Mouse (Mus musculus): ENCODE results near the gene Mgat4d. TPM values are rescaled to one million over a fixed set of nuclear protein-coding genes. Genes with fewer than 3 reads are reported as not detected.

The Mgat4d gene
- total RNA-seq, 1 experiment, result 0.31 TPM

DNA sequence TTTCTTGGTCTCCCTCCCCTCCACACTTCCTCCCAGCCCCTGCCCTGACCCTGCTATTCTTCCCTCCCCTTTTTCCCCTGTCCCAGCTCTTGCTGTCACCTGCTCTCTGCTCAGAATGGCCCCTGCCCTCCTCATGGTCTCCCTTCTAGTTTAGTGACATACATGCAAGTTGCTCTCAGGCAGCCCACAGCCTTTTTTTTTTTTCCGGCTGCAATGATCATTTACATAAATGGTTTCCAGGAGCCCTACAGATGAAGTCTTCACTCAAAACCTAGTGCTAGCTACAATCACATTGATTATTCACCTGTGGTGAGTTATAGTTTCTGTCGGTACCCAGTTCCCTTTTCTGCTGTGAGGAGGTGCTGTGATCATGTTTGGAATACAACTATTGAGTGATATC lies 32.7 kb downstream of the Mgat4d start:
- Histone ChIP-seq H3K4me1 (ENCODE audit: control insufficient read depth in 2 of 2, insufficient read depth in 2 of 2, low read length in 2 of 2, poor library complexity in 1 of 2) (peaks cover 16 to 18% of the 10 kb centered on the region in 2 experiments), H3K4me3 (ENCODE audit: insufficient read depth in 1 of 2, low read depth in 1 of 2, low read length in 2 of 2, poor library complexity in 1 of 2, severe bottlenecking in 1 of 2) (no peak overlapping the region), H3K36me3 (ENCODE audit: control insufficient read depth, insufficient read depth, low read length, poor library complexity, severe bottlenecking) (no peaks in the 10 kb centered on the region), H3K9me3 (ENCODE audit: control insufficient read depth, insufficient read depth, low read depth, low read length) (no peaks in the 10 kb centered on the region), H3K27ac (ENCODE audit: insufficient read depth, low read depth, low read length, poor library complexity, severe bottlenecking) (no peak overlapping the region), H3K9ac (ENCODE audit: insufficient read depth, low read depth, low read length, poor library complexity, severe bottlenecking) (no peak overlapping the region)
- in situ Hi-C loops (cut with MboI; ENCODE audit: low sequenced_read_pairs in 2 of 2, unreplicated experiment in 2 of 2), result no loop called here
- TF ChIP-seq MAFK (IDR thresholded peaks at IDR 0.05; ENCODE audit: insufficient read depth, low read depth, low read length) (no peak), HCFC1 (IDR thresholded peaks at IDR 0.05; ENCODE audit: borderline replicate concordance, insufficient read depth, low read length) (no peak), ZNF384 (IDR thresholded peaks at IDR 0.05; ENCODE audit: low read depth, low read length) (no peak), CHD2 (IDR thresholded peaks at IDR 0.05; ENCODE audit: low read depth, low read length) (no peak), ZC3H11A (IDR thresholded peaks at IDR 0.05; ENCODE audit: borderline replicate concordance, low read depth, low read length) (no peak)
- DNase-seq (ENCODE audit: low read depth, low spot score), result no peak

DNA sequence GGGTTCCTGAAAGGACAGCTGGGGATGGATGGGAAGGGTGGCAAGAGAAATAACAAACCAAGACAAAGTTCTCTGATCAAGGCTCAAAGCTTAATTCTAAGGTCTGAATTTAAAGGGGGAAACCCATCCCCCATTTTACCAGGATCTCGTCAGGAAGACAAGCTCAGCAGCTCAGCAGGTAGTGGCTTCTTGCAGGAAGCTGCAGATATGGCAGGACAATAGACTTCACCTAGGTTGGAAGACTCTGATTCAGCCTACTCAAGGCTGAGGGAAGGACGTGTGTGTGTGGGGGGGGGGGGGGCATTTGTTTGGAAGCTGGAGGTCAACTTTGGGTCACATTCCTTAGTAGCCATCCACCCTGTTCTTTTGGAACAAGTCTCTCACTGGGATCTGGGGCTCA lies 34.6 kb downstream of the Mgat4d start:
- TF ChIP-seq HCFC1 (IDR thresholded peaks at IDR 0.05; ENCODE audit: borderline replicate concordance, insufficient read depth, low read length), result no peak
- no peak for TF ChIP-seq MAFK (IDR thresholded peaks at IDR 0.05; ENCODE audit: insufficient read depth, low read depth, low read length)
- TF ChIP-seq CHD2 (IDR thresholded peaks at IDR 0.05; ENCODE audit: low read depth, low read length), result no peak
- TF ChIP-seq ZC3H11A (IDR thresholded peaks at IDR 0.05; ENCODE audit: borderline replicate concordance, low read depth, low read length), result no peak
- no peak for TF ChIP-seq ZNF384 (IDR thresholded peaks at IDR 0.05; ENCODE audit: low read depth, low read length)
- in situ Hi-C loops (cut with MboI; ENCODE audit: low sequenced_read_pairs in 2 of 2, unreplicated experiment in 2 of 2), result no loop called here

DNA sequence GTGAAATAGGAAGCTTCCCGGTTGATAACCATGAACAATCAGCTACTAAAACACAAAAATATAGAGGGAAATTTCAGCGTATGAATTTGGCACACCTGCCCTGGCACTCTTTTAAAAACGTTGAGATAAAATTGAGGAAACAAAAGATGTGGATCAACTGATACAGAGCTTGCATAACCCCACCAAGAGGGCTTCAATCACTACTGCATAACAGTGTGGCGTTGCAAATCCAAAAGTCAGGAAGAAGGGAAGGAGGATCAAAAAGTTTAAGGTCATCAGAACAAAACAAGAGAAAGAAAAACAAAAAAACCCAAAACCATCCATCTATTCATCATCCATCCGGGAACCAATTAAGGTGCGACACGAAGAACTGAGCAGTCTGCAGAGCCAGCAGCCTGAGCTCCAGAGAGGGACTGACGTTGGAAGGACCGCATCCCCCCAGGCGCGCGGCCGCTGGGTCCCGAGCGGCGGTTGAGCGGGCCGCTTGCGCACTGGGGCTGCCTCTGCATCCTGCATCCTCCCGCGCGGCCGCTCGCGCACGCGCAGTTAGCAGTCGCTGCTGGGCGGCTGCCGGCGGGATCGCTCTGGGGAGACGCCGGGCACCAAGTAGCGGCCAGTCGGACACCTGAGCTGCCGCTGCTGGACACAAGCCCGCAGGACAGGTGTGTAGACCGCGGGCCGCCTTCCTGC lies 41.2 kb downstream of the Mgat4d start, which contains the start of gene Clgn:
Gene Clgn (plus strand): TSS at position 552 of the 690 bp plus-strand sequence.
- H3K4me1 ChIP-seq (ENCODE audit: control insufficient read depth in 2 of 2, insufficient read depth in 2 of 2, low read length in 2 of 2, poor library complexity in 1 of 2), result peaks cover 0 to 5% of the 10 kb centered on the region in 2 experiments; a peak in 3 of 4 replicates
- H3K36me3 ChIP-seq (ENCODE audit: control insufficient read depth, insufficient read depth, low read length, poor library complexity, severe bottlenecking), result no peaks in the 10 kb centered on the region
- peak; percentile 67 for DNase-seq (ENCODE audit: low read depth, low spot score)
- H3K27ac ChIP-seq (ENCODE audit: insufficient read depth, low read depth, low read length, poor library complexity, severe bottlenecking), result no peak within 1 kb of the TSS
- peak within 1 kb of the TSS; percentile 74 for H3K9ac ChIP-seq (ENCODE audit: insufficient read depth, low read depth, low read length, poor library complexity, severe bottlenecking)
- TF ChIP-seq ZC3H11A (IDR thresholded peaks at IDR 0.05; ENCODE audit: borderline replicate concordance, low read depth, low read length) (no peak), CHD2 (IDR thresholded peaks at IDR 0.05; ENCODE audit: low read depth, low read length) (no peak), ZNF384 (IDR thresholded peaks at IDR 0.05; ENCODE audit: low read depth, low read length) (no peak)
- no peaks in the 10 kb centered on the region for H3K9me3 ChIP-seq (ENCODE audit: control insufficient read depth, insufficient read depth, low read depth, low read length)
- in situ Hi-C loops (cut with MboI; ENCODE audit: low sequenced_read_pairs in 2 of 2, unreplicated experiment in 2 of 2), result no loop called here
- H3K4me3 ChIP-seq (ENCODE audit: insufficient read depth in 1 of 2, low read depth in 1 of 2, low read length in 2 of 2, poor library complexity in 1 of 2, severe bottlenecking in 1 of 2), result peak within 1 kb of the TSS; percentile 80 to 94

More for the DNA sequence above, 34.6 kb downstream of the Mgat4d start:
- H3K9me3 ChIP-seq (ENCODE audit: control insufficient read depth, insufficient read depth, low read depth, low read length), result no peaks in the 10 kb centered on the region
- H3K9ac ChIP-seq (ENCODE audit: insufficient read depth, low read depth, low read length, poor library complexity, severe bottlenecking), result no peak overlapping the region
- H3K4me3 ChIP-seq (ENCODE audit: insufficient read depth in 1 of 2, low read depth in 1 of 2, low read length in 2 of 2, poor library complexity in 1 of 2, severe bottlenecking in 1 of 2), result no peak overlapping the region
- peaks cover 16 to 18% of the 10 kb centered on the region in 2 experiments for H3K4me1 ChIP-seq (ENCODE audit: control insufficient read depth in 2 of 2, insufficient read depth in 2 of 2, low read length in 2 of 2, poor library complexity in 1 of 2)
- H3K36me3 ChIP-seq (ENCODE audit: control insufficient read depth, insufficient read depth, low read length, poor library complexity, severe bottlenecking), result no peaks in the 10 kb centered on the region
- peak overlapping the region; percentile 62; the same call in 1 of the 2 replicates for H3K27ac ChIP-seq (ENCODE audit: insufficient read depth, low read depth, low read length, poor library complexity, severe bottlenecking)
- DNase-seq (ENCODE audit: low read depth, low spot score), result no peak

DNA sequence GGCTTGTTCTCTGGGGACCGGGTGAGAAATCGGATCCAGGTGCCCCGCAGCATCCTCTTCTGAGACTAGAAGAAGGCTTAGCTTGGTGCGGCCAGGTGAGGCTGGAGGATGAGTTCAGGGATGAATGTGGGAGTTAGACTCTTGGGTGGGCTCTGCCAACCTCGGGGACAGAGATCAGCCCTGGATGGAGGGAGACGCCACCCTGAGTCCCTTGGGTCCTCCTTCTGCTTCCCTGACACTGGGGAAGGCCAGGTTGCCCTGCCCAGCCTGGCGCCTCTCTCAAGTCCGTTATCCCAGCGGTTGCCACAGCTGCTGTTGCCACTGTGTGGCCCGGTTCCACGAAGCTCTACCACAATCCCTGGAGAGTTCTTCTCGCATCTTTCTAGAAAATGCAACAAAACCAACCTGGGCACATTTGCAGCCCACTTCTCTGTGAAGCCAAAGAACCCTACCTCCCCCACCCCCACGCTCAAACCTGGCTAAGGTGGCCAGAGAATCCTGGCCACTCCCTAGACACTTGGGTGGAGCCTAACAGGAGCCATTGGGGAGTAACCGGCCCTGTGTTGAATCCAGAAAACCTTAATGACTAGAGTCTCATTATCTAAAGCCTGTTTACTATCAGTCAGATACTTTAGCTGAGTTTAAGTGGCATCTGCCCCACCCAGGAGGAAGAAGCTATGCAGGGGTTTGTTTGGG lies 41.9 kb downstream of the Mgat4d start:
- in situ Hi-C loops (cut with MboI; ENCODE audit: low sequenced_read_pairs in 2 of 2, unreplicated experiment in 2 of 2), result no loop called here
- H3K9ac ChIP-seq (ENCODE audit: insufficient read depth, low read depth, low read length, poor library complexity, severe bottlenecking), result peak overlapping the region; percentile 74
- H3K4me3 ChIP-seq (ENCODE audit: insufficient read depth in 1 of 2, low read depth in 1 of 2, low read length in 2 of 2, poor library complexity in 1 of 2, severe bottlenecking in 1 of 2), result peak overlapping the region; percentile 80 to 94
- no peak for DNase-seq (ENCODE audit: low read depth, low spot score)
- H3K36me3 ChIP-seq (ENCODE audit: control insufficient read depth, insufficient read depth, low read length, poor library complexity, severe bottlenecking), result no peaks in the 10 kb centered on the region
- no peaks in the 10 kb centered on the region for H3K9me3 ChIP-seq (ENCODE audit: control insufficient read depth, insufficient read depth, low read depth, low read length)
- peaks cover 0 to 2% of the 10 kb centered on the region in 2 experiments; a peak in 2 of 4 replicates for H3K4me1 ChIP-seq (ENCODE audit: control insufficient read depth in 2 of 2, insufficient read depth in 2 of 2, low read length in 2 of 2, poor library complexity in 1 of 2)
- TF ChIP-seq CHD2 (IDR thresholded peaks at IDR 0.05; ENCODE audit: low read depth, low read length) (no peak), ZC3H11A (IDR thresholded peaks at IDR 0.05; ENCODE audit: borderline replicate concordance, low read depth, low read length) (no peak), HCFC1 (IDR thresholded peaks at IDR 0.05; ENCODE audit: borderline replicate concordance, insufficient read depth, low read length) (no peak), ZNF384 (IDR thresholded peaks at IDR 0.05; ENCODE audit: low read depth, low read length) (no peak), MAFK (IDR thresholded peaks at IDR 0.05; ENCODE audit: insufficient read depth, low read depth, low read length) (no peak)
- H3K27ac ChIP-seq (ENCODE audit: insufficient read depth, low read depth, low read length, poor library complexity, severe bottlenecking), result no peak overlapping the region
